Mouse (Mus musculus) lung, embryonic 16.5 days (tissue): ENCODE data around the gene Plxdc2. TPM values are rescaled to one million over a fixed set of nuclear protein-coding genes. Genes with fewer than 3 reads are reported as not detected.

Experiments
- ATAC-seq: fragments of 200-750 bp; cut with Nextera tagmentation; 2 replicates; pipeline ENCODE4 v1.8.0; 2017; ENCODE audit warnings: low read depth, mild to moderate bottlenecking, moderate library complexity
- H3K27ac ChIP-seq: fragments of 300-500 bp; sonication (generic); 2 replicates; pipeline ENCODE4 v1.5.1; 2014; ENCODE audit warnings: mild to moderate bottlenecking, control low read depth, low read length
- H3K27me3 ChIP-seq: fragments of 300-500 bp; sonication (generic); 2 replicates; pipeline ENCODE4 v1.6.1; 2014; ENCODE audit warnings: low read depth, low read length, mixed read lengths; ENCODE audit not compliant: control insufficient read depth, insufficient read depth
- H3K36me3 ChIP-seq: fragments of 300-500 bp; sonication (generic); 2 replicates; pipeline ENCODE4 v1.6.1; 2014; ENCODE audit warnings: low read length; ENCODE audit not compliant: control insufficient read depth, insufficient read depth
- H3K4me1 ChIP-seq: fragments of 300-500 bp; sonication (generic); replicated peaks from 2 replicates; pipeline ENCODE4 v1.6.1; 2014; ENCODE audit warnings: low read length, mixed read lengths; ENCODE audit not compliant: control insufficient read depth, insufficient read depth
- H3K4me2 ChIP-seq: fragments of 300-500 bp; sonication (generic); 2 replicates; pipeline ENCODE4 v1.6.1; 2014; ENCODE audit warnings: low read depth, low read length, control low read depth
- H3K4me3 ChIP-seq: fragments of 300-500 bp; sonication (generic); 2 replicates; pipeline ENCODE4 v1.5.1; 2014; ENCODE audit warnings: mild to moderate bottlenecking, low read length, control low read depth
- H3K9ac ChIP-seq: fragments of 300-500 bp; sonication (generic); 2 replicates; pipeline ENCODE4 v1.6.1; 2014; ENCODE audit warnings: low read length, control low read depth
- H3K9me3 ChIP-seq: fragments of 300-500 bp; sonication (generic); 2 replicates; pipeline ENCODE4 v1.6.1; 2016; ENCODE audit warnings: low read length; ENCODE audit not compliant: control insufficient read depth
- WGBS: fragments of 180-500 bp; shearing (Covaris S2); extraction: QIAGEN DNeasy Blood & Tissue Kit; methylation state at CpG from one replicate; pipeline ENCODE4 v1.1.7; 2014; 5-methylcytosine and 5-hydroxymethylcytosine counted together
- polyA plus RNA-seq: library from polyadenylated mRNA; unstranded; fragments of >200 nt; fragmentation: Nextera tagmentation; extraction: Ambion mirVana; gene quantifications from 2 replicates; pipeline ENCODE4 v1.2.1, GENCODE M21; 2015

Plxdc2 gene
- polyA plus RNA-seq, 1 experiment from 2014 or later, result 70.1 TPM

GRCm38 (mm10) chr2:16397501-16397900, 41.4 kb downstream of the Plxdc2 start:
- no peak overlapping the region for H3K4me2 ChIP-seq
- no peak overlapping the region for H3K9ac ChIP-seq
- WGBS, result 78% methylated on average over 3 of the region's 3 CpGs
- H3K27ac ChIP-seq, result no peak overlapping the region
- no peak overlapping the region for H3K4me3 ChIP-seq
- no peak for ATAC-seq
- H3K27me3 ChIP-seq, result no peaks in the 10 kb centered on the region
- H3K9me3 ChIP-seq, result no peaks in the 10 kb centered on the region
- H3K36me3 ChIP-seq, result no peaks in the 10 kb centered on the region
- H3K4me1 ChIP-seq, result no peaks in the 10 kb centered on the region

GRCm38 (mm10) chr2:16398006-16398405, 41.9 kb downstream of the Plxdc2 start:
- Histone ChIP-seq H3K27ac (no peak overlapping the region), H3K27me3 (no peaks in the 10 kb centered on the region), H3K9me3 (no peaks in the 10 kb centered on the region), H3K4me3 (no peak overlapping the region), H3K4me2 (no peak overlapping the region), H3K9ac (no peak overlapping the region), H3K4me1 (no peaks in the 10 kb centered on the region), H3K36me3 (no peaks in the 10 kb centered on the region)
- WGBS, result 86% methylated on average over 1 of the region's 1 CpGs
- ATAC-seq, result no peak

GRCm38 (mm10) chr2:16398896-16399295, 42.8 kb downstream of the Plxdc2 start:
- 57% methylated on average over 10 of the region's 10 CpGs for WGBS
- ATAC-seq, result no peak
- Histone ChIP-seq H3K9me3 (no peaks in the 10 kb centered on the region), H3K4me1 (no peaks in the 10 kb centered on the region), H3K27me3 (no peaks in the 10 kb centered on the region), H3K27ac (no peak overlapping the region), H3K36me3 (no peaks in the 10 kb centered on the region), H3K9ac (no peak overlapping the region), H3K4me3 (no peak overlapping the region), H3K4me2 (no peak overlapping the region)

GRCm38 (mm10) chr2:16406508-16406907, 50.4 kb downstream of the Plxdc2 start:
- Histone ChIP-seq H3K9ac (no peak overlapping the region), H3K9me3 (no peaks in the 10 kb centered on the region), H3K4me2 (no peak overlapping the region), H3K27ac (no peak overlapping the region), H3K27me3 (no peaks in the 10 kb centered on the region), H3K4me3 (no peak overlapping the region), H3K36me3 (no peaks in the 10 kb centered on the region), H3K4me1 (no peaks in the 10 kb centered on the region; the same call in 1 of the 2 replicates)
- 65% methylated on average over 2 of the region's 2 CpGs for WGBS
- ATAC-seq, result no peak

GRCm38 (mm10) chr2:16414340-16414976, 58.4 kb downstream of the Plxdc2 start:
- H3K27me3 ChIP-seq, result no peaks in the 10 kb centered on the region
- H3K4me1 ChIP-seq, result no peaks in the 10 kb centered on the region; the same call in 1 of the 2 replicates
- WGBS, result 11% methylated on average over 3 of the region's 3 CpGs
- no peaks in the 10 kb centered on the region for H3K9me3 ChIP-seq
- no peak overlapping the region for H3K4me3 ChIP-seq
- no peak overlapping the region for H3K4me2 ChIP-seq
- H3K36me3 ChIP-seq, result no peaks in the 10 kb centered on the region
- H3K27ac ChIP-seq, result no peak overlapping the region
- H3K9ac ChIP-seq, result no peak overlapping the region
- ATAC-seq, result peak; percentile 79; the same call in 1 of the 2 replicates

GRCm38 (mm10) chr2:16439030-16439429, 82.9 kb downstream of the Plxdc2 start:
- ATAC-seq, result no peak
- WGBS, result 81% methylated on average over 5 of the region's 5 CpGs
- no peaks in the 10 kb centered on the region for H3K9me3 ChIP-seq

GRCm38 (mm10) chr2:16442643-16443042, 86.5 kb downstream of the Plxdc2 start:
- ATAC-seq, result peak; percentile 59; the same call in 1 of the 2 replicates
- Histone ChIP-seq H3K9ac (no peak overlapping the region), H3K27ac (no peak overlapping the region), H3K36me3 (no peaks in the 10 kb centered on the region), H3K27me3 (no peaks in the 10 kb centered on the region), H3K4me1 (no peaks in the 10 kb centered on the region), H3K9me3 (no peaks in the 10 kb centered on the region), H3K4me3 (no peak overlapping the region), H3K4me2 (no peak overlapping the region)
- WGBS, result 43% methylated on average over 2 of the region's 2 CpGs

More at GRCm38 (mm10) chr2:16439030-16439429, 82.9 kb downstream of the Plxdc2 start:
- no peaks in the 10 kb centered on the region for H3K27me3 ChIP-seq
- no peak overlapping the region for H3K4me3 ChIP-seq
- no peak overlapping the region for H3K9ac ChIP-seq
- H3K4me1 ChIP-seq, result no peaks in the 10 kb centered on the region
- no peaks in the 10 kb centered on the region for H3K36me3 ChIP-seq
- no peak overlapping the region for H3K4me2 ChIP-seq
- no peak overlapping the region for H3K27ac ChIP-seq

GRCm38 (mm10) chr2:16447936-16448335, 91.8 kb downstream of the Plxdc2 start:
- no peak overlapping the region for H3K4me3 ChIP-seq
- no peaks in the 10 kb centered on the region for H3K27me3 ChIP-seq
- H3K36me3 ChIP-seq, result peaks cover 2% of the 10 kb centered on the region; the same call in 1 of the 2 replicates
- no peak overlapping the region for H3K9ac ChIP-seq
- H3K27ac ChIP-seq, result no peak overlapping the region
- 0 out of 2 replicates have a peak, but pooled peaks cover 2% of the 10 kb centered on the region for H3K9me3 ChIP-seq
- no peak for ATAC-seq
- peaks cover 6% of the 10 kb centered on the region; the same call in 1 of the 2 replicates for H3K4me1 ChIP-seq
- no peak overlapping the region for H3K4me2 ChIP-seq
- WGBS, result 72% methylated on average over 4 of the region's 4 CpGs

- 73% methylated on average over 7 of the region's 7 CpGs for WGBS
- ATAC-seq, result peak; percentile 62
- no peak overlapping the region for H3K4me3 ChIP-seq
- no peak overlapping the region for H3K9ac ChIP-seq
- H3K36me3 ChIP-seq, result peaks cover 2% of the 10 kb centered on the region; the same call in 1 of the 2 replicates
- 0 out of 2 replicates have a peak, but pooled peaks cover 2% of the 10 kb centered on the region for H3K9me3 ChIP-seq
- H3K27ac ChIP-seq, result peak overlapping the region; percentile 35; the same call in 1 of the 2 replicates
- H3K4me2 ChIP-seq, result no peak overlapping the region
- peaks cover 6% of the 10 kb centered on the region; the same call in 1 of the 2 replicates for H3K4me1 ChIP-seq
- H3K27me3 ChIP-seq, result no peaks in the 10 kb centered on the region
These were observed 94.9 kb downstream of the Plxdc2 start for GRCm38 (mm10) chr2:16450838-16451665.
